Mouse (Mus musculus): ENCODE results near the gene Blcap.
A peak's percentile ranks its signal among the peaks of the same experiment; 100 is the strongest.

Blcap gene

GRCm38 (mm10) chr2:157519452-157519851, 51.6 kb downstream of the Blcap start:
- no peak for DNase-seq (ENCODE audit: low read depth, low spot score)

- DNase-seq (ENCODE audit: low read depth, low spot score): no peak
Observed at GRCm38 (mm10) chr2:157518451-157518850, 52.6 kb downstream of the Blcap start.

GRCm38 (mm10) chr2:157517526-157517925, 53.5 kb downstream of the Blcap start:
- DNase-seq (ENCODE audit: low read depth, low spot score): no peak

GRCm38 (mm10) chr2:157514353-157514752, 56.7 kb downstream of the Blcap start:
- DNase-seq (ENCODE audit: low read depth, low spot score): no peak

- no peak for DNase-seq (ENCODE audit: low read depth, low spot score)
Observed at GRCm38 (mm10) chr2:157513737-157514208, 57.3 kb downstream of the Blcap start.

GRCm38 (mm10) chr2:157512859-157513258, 58.2 kb downstream of the Blcap start:
- DNase-seq (ENCODE audit: low read depth, low spot score): no peak

- no peak for DNase-seq (ENCODE audit: low read depth, low spot score)
Observed at GRCm38 (mm10) chr2:157510031-157510430, 61.0 kb downstream of the Blcap start.

- no peak for DNase-seq (ENCODE audit: low read depth, low spot score)
Observed at GRCm38 (mm10) chr2:157509182-157509581, 61.9 kb downstream of the Blcap start.

- DNase-seq (ENCODE audit: low read depth, low spot score): peak; percentile 23
Observed at GRCm38 (mm10) chr2:157506779-157507178, 64.3 kb downstream of the Blcap start.

Data from ZHBTc4 (cell line).